Mouse (Mus musculus) heart, postnatal 0 days (tissue): ENCODE measurements around the gene Prkn. TPM values are rescaled to one million over a fixed set of nuclear protein-coding genes. Genes with fewer than 3 reads are reported as not detected.

Experiments
- ATAC-seq: fragments of 200-750 bp; cut with Nextera tagmentation; 2 replicates; pipeline ENCODE4 v1.8.0; 2017; ENCODE audit warnings: low read depth, moderate number of reproducible peaks, moderate library complexity; ENCODE audit not compliant: insufficient read depth
- DNase-seq: peaks from one replicate; pipeline ENCODE4 v3.0.0-alpha.2; 2016; ENCODE audit warnings: low spot score
- H3K27ac ChIP-seq: fragments of 300-500 bp; sonication (generic); 2 replicates; pipeline ENCODE4 v1.5.1; 2014; ENCODE audit warnings: low read depth, mild to moderate bottlenecking
- H3K27me3 ChIP-seq: fragments of 300-500 bp; sonication (generic); 2 replicates; pipeline ENCODE4 v1.6.1; 2014; ENCODE audit warnings: low read length, mixed read lengths; ENCODE audit not compliant: control insufficient read depth, insufficient read depth
- H3K36me3 ChIP-seq: fragments of 300-500 bp; sonication (generic); replicated peaks from 2 replicates; pipeline ENCODE4 v1.6.1; 2014; ENCODE audit warnings: low read length, mixed read lengths; ENCODE audit not compliant: control insufficient read depth, insufficient read depth
- H3K4me1 ChIP-seq: fragments of 300-500 bp; sonication (generic); 2 replicates; pipeline ENCODE4 v1.6.1; 2014; ENCODE audit warnings: antibody characterized with exemption; ENCODE audit not compliant: control insufficient read depth, insufficient read depth
- H3K4me2 ChIP-seq: fragments of 300-500 bp; sonication (generic); 2 replicates; pipeline ENCODE4 v1.6.1; 2014; ENCODE audit warnings: low read depth, mild to moderate bottlenecking, low read length, moderate library complexity
- H3K4me3 ChIP-seq: fragments of 300-500 bp; sonication (generic); 2 replicates; pipeline ENCODE4 v1.5.1; 2014; ENCODE audit warnings: low read depth, low read length
- H3K9ac ChIP-seq: fragments of 300-500 bp; sonication (generic); replicated peaks from 2 replicates; pipeline ENCODE4 v1.6.1; 2014; ENCODE audit warnings: low read depth, low read length, mixed read lengths
- H3K9me3 ChIP-seq: fragments of 300-500 bp; sonication (generic); replicated peaks from 2 replicates; pipeline ENCODE4 v1.6.1; 2016; ENCODE audit warnings: low read length; ENCODE audit not compliant: control insufficient read depth
- CTCF ChIP-seq: IDR thresholded peaks from 2 replicates; pipeline ENCODE4 v1.5.1; 2016; ENCODE audit warnings: antibody characterized with exemption, control low read depth, low read depth
- EP300 ChIP-seq: IDR thresholded peaks from 2 replicates; pipeline ENCODE4 v1.6.1; 2016; ENCODE audit warnings: antibody characterized with exemption, low read depth
- WGBS: fragments of 180-500 bp; shearing (Covaris S2); extraction: QIAGEN DNeasy Blood & Tissue Kit; methylation state at CpG from one replicate; pipeline ENCODE4 v1.1.7; 2014; 5-methylcytosine and 5-hydroxymethylcytosine counted together
- polyA plus RNA-seq: library from polyadenylated mRNA; unstranded; fragments of >200 nt; fragmentation: Nextera tagmentation; extraction: Ambion mirVana; gene quantifications from 2 replicates; pipeline ENCODE4 v1.2.1, GENCODE M21; 2015
- total RNA-seq: library from RNA; depleted of rRNA; stranded (reverse); fragments of >200 nt; gene quantifications from 2 replicates; pipeline ENCODE4 v1.2.3, GENCODE M21; 2014; ENCODE audit warnings: low replicate concordance

Prkn gene
- total and polyA plus RNA-seq, 2 experiments from 2014 or later: 4.5 to 14.2 TPM

DNA sequence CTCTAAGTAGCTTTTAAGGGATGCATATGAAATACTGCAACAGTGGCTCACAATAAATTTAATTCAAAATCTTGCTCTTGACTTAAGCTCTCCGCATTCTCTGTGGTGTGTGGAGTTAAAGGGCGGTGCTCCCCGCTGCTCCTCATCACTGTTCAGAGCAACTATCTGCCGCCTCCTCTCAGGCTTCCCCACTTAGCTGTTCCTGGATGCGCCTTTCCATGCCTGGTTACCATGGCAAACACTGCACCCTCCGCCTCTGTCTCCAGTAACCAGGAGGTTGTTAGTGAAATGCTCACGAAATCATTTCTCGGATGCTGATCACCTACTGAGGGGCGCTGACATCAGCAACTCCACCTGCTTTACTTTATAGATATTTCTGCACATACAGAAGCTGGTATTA is 1080.8 kb downstream of the Prkn start:
- Histone ChIP-seq H3K9me3 (no peaks in the 10 kb centered on the region), H3K4me2 (no peak overlapping the region), H3K4me1 (no peaks in the 10 kb centered on the region), H3K9ac (no peak overlapping the region), H3K4me3 (no peak overlapping the region), H3K27ac (no peak overlapping the region), H3K27me3 (no peaks in the 10 kb centered on the region), H3K36me3 (no peaks in the 10 kb centered on the region)
- no peak for TF ChIP-seq EP300
- DNase-seq (no peak), ATAC-seq (no peak)
- WGBS: 77% methylated on average over 9 of the region's 9 CpGs

DNA sequence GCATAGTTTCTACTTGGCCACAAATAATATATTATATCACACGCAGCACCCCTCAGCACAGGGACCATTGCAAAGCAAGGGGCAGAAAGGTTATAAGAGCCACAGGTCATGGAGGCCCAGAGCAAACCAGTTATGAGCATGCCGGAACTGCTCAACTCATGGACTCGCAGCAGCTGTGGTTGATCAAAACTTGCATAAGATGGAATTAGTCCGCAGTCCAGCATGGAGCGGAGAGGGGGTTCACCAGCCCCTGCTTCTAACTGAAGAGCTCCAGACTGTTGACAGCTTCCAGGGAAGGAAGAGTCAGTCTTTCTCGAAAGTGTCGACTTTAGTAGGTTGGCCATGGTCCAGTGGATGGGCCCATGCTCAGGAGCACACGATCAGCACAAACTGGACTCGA is 1083.8 kb downstream of the Prkn start:
- no peak overlapping the region for H3K4me2 ChIP-seq
- TF ChIP-seq EP300 (no peak), CTCF (no peak)
- no peaks in the 10 kb centered on the region for H3K9me3 ChIP-seq
- no peaks in the 10 kb centered on the region for H3K4me1 ChIP-seq
- DNase-seq: no peak
- ATAC-seq: no peak
- H3K36me3 ChIP-seq: no peaks in the 10 kb centered on the region
- no peaks in the 10 kb centered on the region for H3K27me3 ChIP-seq
- WGBS: 79% methylated on average over 9 of the region's 9 CpGs
- no peak overlapping the region for H3K4me3 ChIP-seq
- no peak overlapping the region for H3K27ac ChIP-seq
- H3K9ac ChIP-seq: no peak overlapping the region

DNA sequence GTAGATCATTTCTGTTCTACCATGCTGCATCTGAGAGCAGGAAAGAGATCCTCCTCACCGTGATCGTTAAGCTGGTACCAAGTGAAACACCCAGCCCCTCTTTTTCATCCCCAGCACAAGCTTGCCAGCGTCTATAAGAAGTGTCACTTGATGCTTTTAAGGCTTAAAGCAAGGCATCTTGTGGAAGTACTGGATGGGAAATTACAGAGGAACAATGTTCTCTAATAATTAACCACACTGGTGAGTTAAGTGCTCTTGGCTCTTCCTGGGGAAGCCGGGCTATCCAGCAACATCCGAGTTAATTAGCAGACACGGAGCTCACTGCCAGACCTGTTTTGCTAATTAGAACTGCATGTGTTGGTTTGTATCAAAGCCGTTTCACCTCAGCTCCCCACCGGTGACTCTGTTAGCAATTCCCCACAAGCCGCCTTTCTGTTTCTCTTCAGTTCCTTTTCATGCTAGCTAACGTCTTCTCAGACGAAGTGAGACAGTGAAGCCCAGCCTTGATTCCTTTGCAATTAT is 1086.7 kb downstream of the Prkn start:
- Histone ChIP-seq H3K4me2 (no peak overlapping the region), H3K36me3 (no peaks in the 10 kb centered on the region), H3K4me3 (no peak overlapping the region), H3K27ac (no peak overlapping the region), H3K4me1 (no peaks in the 10 kb centered on the region), H3K9ac (no peak overlapping the region), H3K27me3 (no peaks in the 10 kb centered on the region), H3K9me3 (no peaks in the 10 kb centered on the region)
- whole genome bisulfite sequencing: 55% methylated on average over 11 of the region's 11 CpGs
- DNase-seq: no peak
- TF ChIP-seq CTCF (no peak), EP300 (no peak)
- no peak for ATAC-seq

DNA sequence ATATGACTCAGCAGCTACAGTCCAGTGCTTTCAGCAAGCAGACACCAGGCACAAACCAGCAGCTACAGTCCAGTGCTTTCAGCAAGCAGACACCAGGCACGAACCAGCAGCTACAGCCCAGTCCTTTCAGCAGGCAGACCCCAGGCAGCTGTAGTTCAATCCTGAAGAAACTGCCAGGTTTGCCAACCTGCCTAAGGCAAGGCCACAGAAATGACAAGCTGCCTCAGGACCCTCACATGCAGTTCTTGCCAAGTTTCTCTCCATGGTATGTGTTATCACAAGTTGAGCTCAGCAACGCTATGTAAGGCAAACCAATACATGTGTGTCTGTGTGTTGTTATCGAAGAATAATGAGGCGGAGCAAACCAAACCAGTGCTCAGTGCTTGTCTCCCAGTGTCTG is 1091.5 kb downstream of the Prkn start:
- Histone ChIP-seq H3K27me3 (no peaks in the 10 kb centered on the region), H3K4me1 (no peaks in the 10 kb centered on the region), H3K4me3 (no peak overlapping the region), H3K4me2 (no peak overlapping the region), H3K27ac (no peak overlapping the region), H3K36me3 (no peaks in the 10 kb centered on the region), H3K9me3 (no peaks in the 10 kb centered on the region), H3K9ac (no peak overlapping the region)
- no peak for TF ChIP-seq CTCF
- TF ChIP-seq EP300: no peak
- ATAC-seq (no peak), DNase-seq (no peak)
- 82% methylated on average over 4 of the region's 4 CpGs for WGBS

DNA sequence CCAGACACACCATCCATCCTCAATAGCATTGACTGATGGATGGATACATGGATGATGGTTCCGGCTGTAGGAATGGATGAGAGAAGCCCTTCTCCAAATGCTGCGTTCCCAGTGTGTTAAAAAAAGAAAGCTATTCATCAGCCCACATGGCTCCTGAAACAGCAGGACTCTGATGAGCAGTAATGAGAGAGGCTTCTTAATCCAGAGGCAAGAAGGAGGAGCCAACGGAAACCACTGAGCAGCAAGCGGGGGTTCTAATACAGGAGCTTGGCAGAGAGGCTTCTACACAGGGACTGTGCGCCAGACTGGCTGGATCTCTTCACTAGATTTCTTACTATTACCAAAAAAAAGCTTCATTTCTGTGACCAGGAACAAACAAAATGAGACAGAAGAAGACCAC is 1093.6 kb downstream of the Prkn start:
- 64% methylated on average over 5 of the region's 5 CpGs for WGBS
- Histone ChIP-seq H3K36me3 (no peaks in the 10 kb centered on the region), H3K4me2 (no peak overlapping the region), H3K27me3 (no peaks in the 10 kb centered on the region), H3K4me3 (no peak overlapping the region), H3K4me1 (no peaks in the 10 kb centered on the region), H3K9me3 (no peaks in the 10 kb centered on the region), H3K9ac (no peak overlapping the region), H3K27ac (no peak overlapping the region)
- no peak for TF ChIP-seq CTCF
- no peak for TF ChIP-seq EP300
- DNase-seq (no peak), ATAC-seq (no peak)

DNA sequence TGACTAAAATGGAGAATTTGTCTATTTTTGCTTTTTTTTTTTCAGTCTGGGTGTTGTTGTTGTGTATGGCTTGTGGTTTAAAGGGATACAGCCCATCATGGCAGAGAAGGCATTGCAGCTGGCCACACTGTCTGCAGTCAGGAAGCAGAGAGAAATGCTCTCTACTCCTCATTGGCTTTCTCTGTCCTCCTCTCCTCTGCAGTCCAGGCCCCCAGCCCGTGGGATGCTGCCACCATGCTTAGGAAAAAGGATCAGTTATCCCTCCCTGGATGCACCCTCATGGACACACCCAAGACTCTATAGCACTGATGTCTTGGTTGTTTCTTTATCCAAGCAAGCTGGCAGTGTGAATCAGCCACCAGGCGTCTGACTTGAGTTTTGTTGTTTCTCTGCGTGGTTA is 1107.3 kb downstream of the Prkn start:
- 74% methylated on average over 3 of the region's 3 CpGs for WGBS
- DNase-seq (no peak), ATAC-seq (no peak)
- Histone ChIP-seq H3K27me3 (no peaks in the 10 kb centered on the region), H3K4me1 (no peaks in the 10 kb centered on the region), H3K36me3 (no peaks in the 10 kb centered on the region), H3K9me3 (no peaks in the 10 kb centered on the region), H3K4me2 (no peak overlapping the region), H3K27ac (no peak overlapping the region), H3K9ac (no peak overlapping the region), H3K4me3 (no peak overlapping the region)
- TF ChIP-seq EP300 (no peak), CTCF (no peak)
